Mouse (Mus musculus) liver, embryonic 14.5 days (tissue): ENCODE results near the gene Slc47a2. TPM values are rescaled to one million over a fixed set of nuclear protein-coding genes. Genes with fewer than 3 reads are reported as not detected.
A peak's percentile ranks its signal among the peaks of the same experiment; 100 is the strongest.

Experiments
- ATAC-seq: fragments of 200-750 bp; cut with Nextera tagmentation; 2 replicates; pipeline ENCODE4 v1.8.0; 2017; ENCODE audit warnings: moderate number of reproducible peaks, mild to moderate bottlenecking, moderate library complexity; ENCODE audit not compliant: insufficient read depth
- DNase-seq, 3 experiments: peaks; one replicate each; pipeline ENCODE4 v3.0.0-alpha.2; 2012 to 2013; ENCODE audit warnings: low read depth in 3 of 3, low spot score in 3 of 3
- H3K27ac ChIP-seq: fragments of 300-500 bp; sonication (generic); 2 replicates; pipeline ENCODE4 v1.5.1; 2014; ENCODE audit warnings: moderate library complexity, mild to moderate bottlenecking, control low read depth, inconsistent platforms
- H3K27me3 ChIP-seq: fragments of 300-500 bp; sonication (generic); 2 replicates; pipeline ENCODE4 v1.6.1; 2014; ENCODE audit warnings: mild to moderate bottlenecking, low read length, moderate library complexity; ENCODE audit not compliant: control insufficient read depth, insufficient read depth
- H3K36me3 ChIP-seq: fragments of 300-500 bp; sonication (generic); replicated peaks from 2 replicates; pipeline ENCODE4 v1.6.1; 2014; ENCODE audit warnings: low read depth; ENCODE audit not compliant: control insufficient read depth, insufficient read depth
- H3K4me1 ChIP-seq, 2 experiments: fragments of 200-500 bp in 1 of 2; fragments of 300-500 bp in 1 of 2; sonication (generic) in 1 of 2; replicated peaks; 2 replicates each; pipeline ENCODE4 v1.6.1; 2012 to 2014; ENCODE audit warnings: antibody characterized with exemption in 1 of 2, inconsistent platforms in 1 of 2, low read length in 1 of 2; ENCODE audit not compliant: control insufficient read depth in 2 of 2, insufficient read depth in 2 of 2
- H3K4me2 ChIP-seq: fragments of 300-500 bp; sonication (generic); 2 replicates; pipeline ENCODE4 v1.6.1; 2014; ENCODE audit warnings: low read depth, mild to moderate bottlenecking, control low read depth, moderate library complexity
- H3K4me3 ChIP-seq, 2 experiments: fragments of 200-500 bp in 1 of 2; fragments of 300-500 bp in 1 of 2; sonication (generic) in 1 of 2; 2 replicates each; pipeline ENCODE4 v1.5.1; 2012 to 2014; ENCODE audit warnings: low read depth in 2 of 2, low read length in 2 of 2, mild to moderate bottlenecking in 2 of 2, control low read depth in 1 of 2, inconsistent platforms in 1 of 2, moderate library complexity in 1 of 2; ENCODE audit not compliant: insufficient read depth in 1 of 2
- H3K9ac ChIP-seq: fragments of 300-500 bp; sonication (generic); replicated peaks from 2 replicates; pipeline ENCODE4 v1.6.1; 2014; ENCODE audit warnings: mild to moderate bottlenecking, control low read depth, moderate library complexity
- H3K9me3 ChIP-seq: fragments of 300-500 bp; sonication (generic); 2 replicates; pipeline ENCODE4 v1.6.1; 2016; ENCODE audit warnings: low read length, mixed read lengths; ENCODE audit not compliant: control insufficient read depth
- CTCF ChIP-seq: IDR thresholded peaks from 2 replicates; pipeline ENCODE4 v1.5.1; 2016; ENCODE audit warnings: antibody characterized with exemption, low read depth, control low read depth
- EP300 ChIP-seq: IDR thresholded peaks from 2 replicates; pipeline ENCODE4 v1.6.1; 2016; ENCODE audit warnings: antibody characterized with exemption, low read depth
- WGBS: fragments of 180-500 bp; shearing (Covaris S2); extraction: QIAGEN DNeasy Blood & Tissue Kit; methylation state at CpG from one replicate; pipeline ENCODE4 v1.1.7; 2014; ENCODE audit not compliant: insufficient replicate concordance; 5-methylcytosine and 5-hydroxymethylcytosine counted together
- polyA plus RNA-seq, 2 experiments: library from polyadenylated mRNA; depleted of rRNA in 1 of 2; stranded (reverse) in 1 of 2; unstranded in 1 of 2; fragments of >200 nt; fragmentation: Nextera tagmentation in 1 of 2; extraction: Ambion mirVana in 1 of 2; gene quantifications; 2 replicates each; pipeline versions ENCODE4 v1.2.1 to v1.2.3; 2012 to 2014

Slc47a2 gene
- polyA plus RNA-seq, 2 experiments = 0.10 to 0.21 TPM

DNA sequence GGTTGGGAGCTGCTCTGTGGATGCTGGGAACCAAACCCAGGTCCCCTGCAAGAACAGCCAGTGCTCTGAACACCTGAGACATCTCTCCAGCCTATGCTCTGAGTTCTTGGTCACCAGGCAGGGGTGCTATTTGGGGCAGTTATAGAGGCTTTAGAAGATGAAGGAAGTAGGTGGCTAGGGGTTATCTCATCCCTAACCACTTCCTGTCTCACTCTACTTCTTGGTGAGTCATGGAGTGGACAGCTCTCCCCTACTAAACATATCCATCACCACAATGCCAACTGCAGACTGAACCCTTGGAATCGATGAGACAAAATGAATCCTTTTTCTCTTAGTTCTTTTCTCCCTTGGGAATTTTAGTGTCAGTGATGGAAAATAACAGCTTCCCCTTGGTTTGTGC, 38.6 kb upstream of the Slc47a2 start:
- Histone ChIP-seq H3K9ac (no peak overlapping the region), H3K27ac (no peak overlapping the region), H3K36me3 (no peaks in the 10 kb centered on the region), H3K4me3 (no peak overlapping the region), H3K27me3 (peaks cover 11% of the 10 kb centered on the region), H3K4me2 (no peak overlapping the region), H3K9me3 (no peaks in the 10 kb centered on the region), H3K4me1 (0 out of 4 replicates have a peak, but pooled peaks cover 0 to 2% of the 10 kb centered on the region in 2 experiments)
- ATAC-seq (no peak), DNase-seq (no peak)
- WGBS = 36% methylated on average over 1 of the region's 1 CpGs
- TF ChIP-seq EP300 = no peak
- no peak for TF ChIP-seq CTCF

DNA sequence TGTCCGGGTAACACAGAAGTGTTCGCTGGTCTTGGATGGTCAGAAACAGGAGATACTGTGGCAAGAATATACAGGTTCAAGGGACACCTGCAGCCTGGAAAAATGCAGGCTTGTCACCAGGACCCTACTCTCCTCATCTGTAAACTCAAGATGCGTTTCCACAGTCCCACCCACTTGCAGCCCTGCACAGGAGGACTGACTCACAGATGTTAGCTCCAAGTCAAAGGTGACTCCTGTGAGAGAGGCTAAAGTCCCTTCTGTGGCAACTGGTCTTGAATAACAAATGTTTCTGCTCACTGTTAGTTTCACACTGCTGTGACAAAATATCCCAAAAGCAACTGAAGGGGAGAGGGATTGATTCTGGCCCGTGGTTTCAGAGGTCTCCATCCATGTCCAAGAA, 36.0 kb upstream of the Slc47a2 start:
- Histone ChIP-seq H3K27ac (no peak overlapping the region), H3K36me3 (no peaks in the 10 kb centered on the region), H3K9ac (no peak overlapping the region), H3K4me3 (no peak overlapping the region), H3K9me3 (no peaks in the 10 kb centered on the region), H3K4me2 (no peak overlapping the region), H3K4me1 (0 out of 4 replicates have a peak, but pooled peaks cover 0 to 2% of the 10 kb centered on the region in 2 experiments), H3K27me3 (peaks cover 11% of the 10 kb centered on the region)
- 53% methylated on average over 4 of the region's 4 CpGs for WGBS
- no peak for TF ChIP-seq CTCF
- TF ChIP-seq EP300 = no peak
- no peak for ATAC-seq
- DNase-seq = peak in 1 of 3 experiments; percentile 15

DNA sequence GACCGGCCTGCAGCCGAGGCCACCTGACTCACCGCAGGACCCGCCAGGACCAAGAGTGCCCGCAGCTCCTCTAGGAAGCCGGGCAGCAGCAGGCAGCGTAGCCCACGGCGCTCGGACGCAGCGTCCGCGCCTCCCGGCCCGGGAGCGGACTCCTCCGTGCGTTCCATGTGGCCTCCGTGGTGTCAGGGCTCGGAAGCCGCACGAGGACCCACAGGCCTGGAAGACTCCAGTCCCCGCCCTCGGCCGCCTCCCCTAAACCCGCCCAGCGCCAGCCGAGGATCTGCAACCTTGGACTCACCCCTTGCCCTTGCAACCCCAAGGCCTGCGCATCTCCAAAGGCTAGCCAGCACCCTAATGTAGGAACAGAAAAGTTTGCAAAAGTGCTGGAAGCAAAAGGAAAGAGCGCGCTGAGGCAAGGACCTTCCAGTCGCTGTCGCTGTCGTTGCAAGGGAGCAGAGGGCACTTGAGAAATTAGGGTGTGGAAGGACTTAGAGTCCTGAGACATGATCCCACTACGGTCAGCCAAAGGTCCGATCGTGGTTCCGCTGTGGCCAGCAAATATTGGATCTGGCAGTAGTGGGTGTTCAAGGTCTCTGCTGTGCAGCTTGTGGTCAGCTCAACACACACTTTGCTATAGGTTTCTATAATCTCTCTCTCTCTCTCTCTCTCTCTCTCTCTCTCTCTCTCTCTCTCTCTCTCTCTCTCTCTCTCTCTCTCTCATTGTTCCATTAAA, 35.4 kb upstream of the Slc47a2 start, which contains the start of gene Slc47a1:
Slc47a1 (minus strand) TSS at position 465 of the 733 bp plus-strand sequence.
- TF ChIP-seq CTCF (no peak), EP300 (no peak)
- peak within 1 kb of the TSS in 1 of 2 experiments; percentile 25; a peak in 2 of 4 replicates for H3K4me3 ChIP-seq
- DNase-seq (no peak), ATAC-seq (no peak)
- no peak within 1 kb of the TSS for H3K9ac ChIP-seq
- H3K9me3 ChIP-seq = no peaks in the 10 kb centered on the region
- 0 out of 4 replicates have a peak, but pooled peaks cover 0 to 2% of the 10 kb centered on the region in 2 experiments for H3K4me1 ChIP-seq
- WGBS = 14% methylated on average over 39 of the region's 39 CpGs
- H3K36me3 ChIP-seq = no peaks in the 10 kb centered on the region
- H3K27me3 ChIP-seq = peaks cover 11% of the 10 kb centered on the region
- H3K27ac ChIP-seq = no peak within 1 kb of the TSS
- peak within 1 kb of the TSS; percentile 34 for H3K4me2 ChIP-seq

DNA sequence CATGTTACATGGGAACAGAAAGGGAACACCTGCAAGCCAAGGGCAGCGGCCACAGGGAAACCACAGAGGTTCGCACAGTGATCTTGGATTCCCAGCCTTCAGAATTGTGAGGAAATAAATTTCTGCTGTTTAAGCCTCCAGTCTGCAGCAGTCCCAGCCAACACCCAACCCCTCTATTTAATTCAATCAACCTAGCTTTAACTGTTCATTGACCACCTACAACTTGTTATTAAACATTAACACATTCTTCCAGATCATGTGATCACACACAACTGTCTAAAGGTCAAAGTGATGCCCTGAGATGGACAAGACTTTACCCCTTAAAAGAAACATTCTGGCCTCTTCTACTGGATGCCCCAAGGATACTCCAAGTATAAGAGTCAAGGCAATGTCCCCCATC, 26.0 kb upstream of the Slc47a2 start:
- Histone ChIP-seq H3K27me3 (no peaks in the 10 kb centered on the region), H3K4me1 (0 out of 4 replicates have a peak, but pooled peaks cover 0 to 2% of the 10 kb centered on the region in 2 experiments), H3K4me2 (no peak overlapping the region), H3K27ac (no peak overlapping the region), H3K9ac (no peak overlapping the region), H3K36me3 (no peaks in the 10 kb centered on the region), H3K4me3 (no peak overlapping the region), H3K9me3 (no peaks in the 10 kb centered on the region)
- TF ChIP-seq EP300 (no peak), CTCF (no peak)
- ATAC-seq (no peak), DNase-seq (no peak)
- WGBS = 64% methylated on average over 2 of the region's 2 CpGs

DNA sequence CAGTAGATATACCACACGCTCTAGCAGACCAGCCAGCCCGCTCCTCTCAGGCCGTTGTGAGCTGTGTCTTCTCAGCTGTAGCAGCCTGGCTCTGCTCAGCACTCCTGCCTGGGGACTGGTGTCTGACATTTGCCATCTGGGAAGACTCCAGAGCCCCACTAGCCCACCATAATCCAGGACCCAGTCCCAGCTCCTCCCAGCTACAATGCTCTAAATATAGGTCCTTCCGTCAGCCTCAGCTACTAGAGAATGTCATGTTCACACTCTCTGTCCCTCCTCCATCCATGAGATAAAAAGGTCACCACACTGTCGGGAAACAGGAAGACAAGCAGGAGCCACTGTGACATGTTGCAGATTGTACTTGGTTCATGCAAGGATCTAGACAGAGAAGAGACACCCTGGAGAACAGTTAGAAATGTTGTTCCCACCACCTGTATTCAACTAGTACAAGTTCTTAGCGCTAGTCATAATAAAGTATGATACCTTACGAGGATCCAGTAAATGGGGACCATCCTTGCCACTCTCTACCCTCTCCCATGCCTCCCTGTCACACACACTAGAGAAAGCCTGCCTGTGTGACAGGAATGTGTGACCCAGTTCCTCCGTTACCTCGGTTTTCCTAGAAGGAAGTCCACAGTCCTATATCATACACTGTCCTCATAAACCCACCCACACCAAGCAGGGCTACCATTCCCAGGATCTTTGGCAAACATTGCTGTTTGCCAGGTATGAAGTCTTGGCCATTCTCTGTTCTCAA, 24.0 kb upstream of the Slc47a2 start:
- TF ChIP-seq CTCF = no peak
- no peak for TF ChIP-seq EP300
- Histone ChIP-seq H3K36me3 (no peaks in the 10 kb centered on the region), H3K9me3 (no peaks in the 10 kb centered on the region), H3K4me2 (no peak overlapping the region), H3K4me1 (0 out of 4 replicates have a peak, but pooled peaks cover 0 to 2% of the 10 kb centered on the region in 2 experiments), H3K27me3 (no peaks in the 10 kb centered on the region), H3K9ac (no peak overlapping the region), H3K27ac (no peak overlapping the region), H3K4me3 (no peak overlapping the region)
- no peak for DNase-seq
- WGBS = 50% methylated on average over 9 of the region's 9 CpGs
- ATAC-seq = no peak
